Mouse (Mus musculus): ENCODE data around the gene Cracr2b.

Gene Cracr2b

GRCm38 (mm10) chr7:141469352-141469751 lies 8.5 kb downstream of the Cracr2b start:
- DNase-seq (ENCODE audit: low spot score in 2 of 2) = no peak

- DNase-seq (ENCODE audit: low spot score in 2 of 2) = no peak
These were observed 9.2 kb downstream of the Cracr2b start for GRCm38 (mm10) chr7:141469901-141470636.

- no peak for DNase-seq (ENCODE audit: low spot score in 2 of 2)
These were observed 9.7 kb downstream of the Cracr2b start for GRCm38 (mm10) chr7:141470637-141470944.

- DNase-seq (ENCODE audit: low spot score in 2 of 2) = no peak
These were observed 10.3 kb downstream of the Cracr2b start for GRCm38 (mm10) chr7:141471236-141471635.

- DNase-seq (ENCODE audit: low spot score in 2 of 2) = no peak
These were observed 11.3 kb downstream of the Cracr2b start for GRCm38 (mm10) chr7:141472226-141472625.

GRCm38 (mm10) chr7:141472763-141473162 lies 11.9 kb downstream of the Cracr2b start:
- no peak for DNase-seq (ENCODE audit: low spot score in 2 of 2)

- DNase-seq (ENCODE audit: low spot score in 2 of 2) = no peak
These were observed 13.3 kb downstream of the Cracr2b start for GRCm38 (mm10) chr7:141474160-141474559.

- peak; percentile 76 to 88 for DNase-seq (ENCODE audit: low spot score in 2 of 2)
These were observed 14.3 kb downstream of the Cracr2b start, which contains the start of the genes Polr2l and Tspan4 for GRCm38 (mm10) chr7:141475011-141475804. Gene Polr2l (minus strand): TSS chr7:141475132. Gene Tspan4 (plus strand): TSS chr7:141475240.

- DNase-seq (ENCODE audit: low spot score in 2 of 2) = no peak
These were observed 14.9 kb downstream of the Cracr2b start for GRCm38 (mm10) chr7:141475805-141476158.

GRCm38 (mm10) chr7:141476226-141476980 lies 15.5 kb downstream of the Cracr2b start:
- DNase-seq (ENCODE audit: low spot score in 2 of 2) = peak; percentile 85 to 87

GRCm38 (mm10) chr7:141476981-141477370 lies 16.1 kb downstream of the Cracr2b start:
- no peak for DNase-seq (ENCODE audit: low spot score in 2 of 2)

- no peak for DNase-seq (ENCODE audit: low spot score in 2 of 2)
These were observed 16.8 kb downstream of the Cracr2b start for GRCm38 (mm10) chr7:141477578-141478269.

GRCm38 (mm10) chr7:141478270-141478748 lies 17.4 kb downstream of the Cracr2b start:
- DNase-seq (ENCODE audit: low spot score in 2 of 2) = no peak

GRCm38 (mm10) chr7:141480842-141481497 lies 20.1 kb downstream of the Cracr2b start:
- DNase-seq (ENCODE audit: low spot score in 2 of 2) = no peak

- no peak for DNase-seq (ENCODE audit: low spot score in 2 of 2)
These were observed 20.9 kb downstream of the Cracr2b start for GRCm38 (mm10) chr7:141481498-141482401.

GRCm38 (mm10) chr7:141482531-141483024 lies 21.7 kb downstream of the Cracr2b start:
- no peak for DNase-seq (ENCODE audit: low spot score in 2 of 2)

GRCm38 (mm10) chr7:141483114-141483653 lies 22.3 kb downstream of the Cracr2b start:
- no peak for DNase-seq (ENCODE audit: low spot score in 2 of 2)

- no peak for DNase-seq (ENCODE audit: low spot score in 2 of 2)
These were observed 23.6 kb downstream of the Cracr2b start for GRCm38 (mm10) chr7:141484186-141485120.
